Mouse (Mus musculus): ENCODE measurements at regions not wholly inside any gene's neighbourhood (a gene's known extent, or its start where the extent isn't known, plus 50 kb on each side); places are given as distances from the start of the nearest gene placed in this dataset.

GRCm38 (mm10) chr2:45541394-45541793 is 424.2 kb upstream of the Zeb2 start:
- no peak for TF ChIP-seq MAZ (IDR thresholded peaks at IDR 0.05; ENCODE audit: low read depth, low read length)
- no peak for TF ChIP-seq CTCF (IDR thresholded peaks at IDR 0.05 in 2 of 3, conservative IDR thresholded peaks at IDR 0.05 in 1 of 3; ENCODE audit: control insufficient read depth in 1 of 3, insufficient read depth in 1 of 3, low read depth in 2 of 3, low read length in 3 of 3, poor library complexity in 1 of 3, severe bottlenecking in 1 of 3)
- no peak for TF ChIP-seq JUND (IDR thresholded peaks at IDR 0.05; ENCODE audit: low read depth, low read length)
- TF ChIP-seq MYC (IDR thresholded peaks at IDR 0.05; ENCODE audit: low read depth, low read length), result no peak
- no peak for TF ChIP-seq MXI1 (IDR thresholded peaks at IDR 0.05; ENCODE audit: low read depth, low read length)
- TF ChIP-seq TCF12 (IDR thresholded peaks at IDR 0.05; ENCODE audit: low read depth, low read length), result no peak
- no peak for TF ChIP-seq MAX (IDR thresholded peaks at IDR 0.05; ENCODE audit: low read length)
- TF ChIP-seq ETS1 (IDR thresholded peaks at IDR 0.05; ENCODE audit: low read depth, low read length), result no peak
- TF ChIP-seq UBTF (IDR thresholded peaks at IDR 0.05; ENCODE audit: borderline replicate concordance, insufficient read depth, low read depth, low read length), result no peak
